Mouse (Mus musculus) heart, adult 2 months (tissue): Measurements from ENCODE around the gene Cyp27b1.

ENCODE experiments used
- CTCF ChIP-seq: fragments of 200-600 bp; IDR thresholded peaks from 2 replicates; pipeline ENCODE4 v1.8.1; 2022; ENCODE audit warnings: antibody characterized with exemption, mild to moderate bottlenecking, moderate library complexity
- POLR2A ChIP-seq: fragments of 200-500 bp; IDR thresholded peaks from 2 replicates; pipeline ENCODE4 v1.6.1; 2011; ENCODE audit warnings: mild to moderate bottlenecking, low read depth, low read length, control low read depth; ENCODE audit not compliant: insufficient read depth

DNA sequence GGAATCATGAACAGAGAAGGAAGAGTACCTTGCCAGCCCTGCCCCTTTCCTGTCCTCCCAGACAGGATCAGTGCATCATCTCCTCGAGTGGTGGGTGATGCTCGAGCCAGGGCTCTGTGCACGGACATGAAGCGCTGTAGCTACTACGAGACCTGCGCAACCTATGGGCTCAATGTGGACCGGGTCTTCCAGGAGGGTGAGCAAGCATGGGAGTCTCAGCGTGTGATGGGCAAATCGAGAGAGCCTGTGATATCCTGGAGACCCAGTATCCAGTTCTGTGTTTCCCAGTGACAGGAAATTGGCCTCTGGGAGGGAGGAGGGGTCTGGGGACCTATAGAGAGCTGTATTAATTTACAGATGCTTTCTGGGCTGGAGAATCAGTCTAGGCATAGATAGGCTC, 37.0 kb downstream of the Cyp27b1 start:
- TF ChIP-seq POLR2A (no peak), CTCF (no peak)
